Mouse (Mus musculus): ENCODE measurements around the gene B3galt6. TPM values are rescaled to one million over a fixed set of nuclear protein-coding genes. Genes with fewer than 3 reads are reported as not detected.
A peak's percentile ranks its signal among the peaks of the same experiment; 100 is the strongest.

B3galt6 gene
- polyA plus RNA-seq, 1 experiment from 2014 or later: 18.4 TPM

GRCm38 (mm10) chr4:155947094-155947493 is 45.4 kb downstream of the B3galt6 start:
- Histone ChIP-seq H3K27me3 (no peaks in the 10 kb centered on the region), H3K9me3 (no peaks in the 10 kb centered on the region), H3K4me1 (peaks cover 16% of the 10 kb centered on the region), H3K9ac (no peak overlapping the region), H3K36me3 (peaks cover 56% of the 10 kb centered on the region), H3K4me2 (no peak overlapping the region), H3K4me3 (no peak overlapping the region), H3K27ac (no peak overlapping the region)
- ATAC-seq (ENCODE audit: insufficient number of reproducible peaks, insufficient read depth, low FRiP score, low TSS enrichment, low read depth): no peak

- H3K27me3 ChIP-seq: no peaks in the 10 kb centered on the region
- no peaks in the 10 kb centered on the region for H3K9me3 ChIP-seq
- H3K9ac ChIP-seq: peak overlapping the region; percentile 95
- no peak for ATAC-seq (ENCODE audit: insufficient number of reproducible peaks, insufficient read depth, low FRiP score, low TSS enrichment, low read depth)
- peaks cover 16% of the 10 kb centered on the region for H3K4me1 ChIP-seq
- H3K27ac ChIP-seq: peak overlapping the region; percentile 75; the same call in 1 of the 2 replicates
- H3K4me3 ChIP-seq: peak overlapping the region; percentile 93
- H3K4me2 ChIP-seq: peak overlapping the region; percentile 94
- 1% methylated on average over 17 of the region's 17 CpGs for WGBS
- peaks cover 28% of the 10 kb centered on the region for H3K36me3 ChIP-seq
These were observed 48.2 kb downstream of the B3galt6 start for GRCm38 (mm10) chr4:155944271-155944670.

GRCm38 (mm10) chr4:155943534-155944249 is 48.8 kb downstream of the B3galt6 start, which contains the start of gene Ube2j2:
Gene Ube2j2 (plus strand): TSS chr4:155943831.
- WGBS: under 1% methylated on average over 85 of the region's 85 CpGs
- peak within 1 kb of the TSS; percentile 94 for H3K4me2 ChIP-seq
- H3K9me3 ChIP-seq: no peaks in the 10 kb centered on the region
- H3K4me1 ChIP-seq: peaks cover 16% of the 10 kb centered on the region
- peak within 1 kb of the TSS; percentile 93 for H3K4me3 ChIP-seq
- H3K27me3 ChIP-seq: no peaks in the 10 kb centered on the region
- peaks cover 22% of the 10 kb centered on the region for H3K36me3 ChIP-seq
- ATAC-seq (ENCODE audit: insufficient number of reproducible peaks, insufficient read depth, low FRiP score, low TSS enrichment, low read depth): peak; percentile 97
- H3K9ac ChIP-seq: peak within 1 kb of the TSS; percentile 95
- H3K27ac ChIP-seq: peak within 1 kb of the TSS; percentile 81

DNA sequence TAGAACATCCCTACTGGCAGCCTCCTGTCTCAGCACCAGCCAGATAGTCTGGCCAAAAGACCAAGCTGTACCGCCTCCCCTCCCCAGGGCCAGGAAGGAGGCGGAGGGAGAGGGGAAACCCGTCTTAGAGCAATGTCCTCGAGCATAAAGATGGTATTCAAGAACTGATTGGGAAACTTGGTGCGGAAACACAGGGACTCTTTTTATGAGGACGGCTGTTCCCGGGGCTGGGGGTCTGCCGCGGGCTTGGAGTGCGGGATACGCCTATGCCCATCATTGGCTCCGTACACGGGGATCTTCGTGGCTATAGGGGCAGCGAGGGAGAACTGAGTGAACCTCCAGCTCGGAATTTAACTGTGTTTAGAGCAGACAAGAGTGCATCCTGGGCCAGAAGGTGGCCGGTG is 49.4 kb downstream of the B3galt6 start:
- no peak for ATAC-seq (ENCODE audit: insufficient number of reproducible peaks, insufficient read depth, low FRiP score, low TSS enrichment, low read depth)
- Histone ChIP-seq H3K4me1 (peaks cover 16% of the 10 kb centered on the region), H3K36me3 (peaks cover 16% of the 10 kb centered on the region), H3K27ac (peak overlapping the region; percentile 81), H3K4me2 (peak overlapping the region; percentile 94), H3K4me3 (peak overlapping the region; percentile 93), H3K9me3 (no peaks in the 10 kb centered on the region), H3K9ac (peak overlapping the region; percentile 95), H3K27me3 (no peaks in the 10 kb centered on the region)
- under 1% methylated on average over 17 of the region's 17 CpGs for WGBS

Other genes starting within 250 kb of the B3galt6 start
- 93.8 and 94.9 TPM in 2 replicates for gene Atad3a, start 231.6 kb downstream of the B3galt6 start, polyA plus RNA-seq (2015; fragmentation: Nextera tagmentation; extraction: Ambion mirVana)
- 8.6 and 9.6 TPM in 2 replicates for gene Vwa1, start 218.0 kb downstream of the B3galt6 start, polyA plus RNA-seq (2015; fragmentation: Nextera tagmentation; extraction: Ambion mirVana)
- gene Tmem88b, start 206.8 kb downstream of the B3galt6 start, polyA plus RNA-seq (2015; fragmentation: Nextera tagmentation; extraction: Ambion mirVana): 0.67 and 0.74 TPM in 2 replicates
- 0.24 TPM in 1 of 2 replicates, not detected in the other for gene Ankrd65, start 202.2 kb downstream of the B3galt6 start, polyA plus RNA-seq (2015; fragmentation: Nextera tagmentation; extraction: Ambion mirVana)
- gene Mrpl20, start 189.8 kb downstream of the B3galt6 start, polyA plus RNA-seq (2015; fragmentation: Nextera tagmentation; extraction: Ambion mirVana): 195 and 229 TPM in 2 replicates
- 217 and 248 TPM in 2 replicates for gene Ccnl2, start 180.2 kb downstream of the B3galt6 start, polyA plus RNA-seq (2015; fragmentation: Nextera tagmentation; extraction: Ambion mirVana)
- gene Aurkaip1, start 161.4 kb downstream of the B3galt6 start, polyA plus RNA-seq (2015; fragmentation: Nextera tagmentation; extraction: Ambion mirVana): 131 and 150 TPM in 2 replicates
- 69.6 and 71.8 TPM in 2 replicates for gene Mxra8, start 153.0 kb downstream of the B3galt6 start, polyA plus RNA-seq (2015; fragmentation: Nextera tagmentation; extraction: Ambion mirVana)
- gene Dvl1, start 145.2 kb downstream of the B3galt6 start, polyA plus RNA-seq (2015; fragmentation: Nextera tagmentation; extraction: Ambion mirVana): 4.0 and 5.4 TPM in 2 replicates
- 0.55 and 0.62 TPM in 2 replicates for gene Tas1r3, start 129.3 kb downstream of the B3galt6 start, polyA plus RNA-seq (2015; fragmentation: Nextera tagmentation; extraction: Ambion mirVana)
- 15.6 and 16.4 TPM in 2 replicates for gene Cptp, start 123.2 kb downstream of the B3galt6 start, polyA plus RNA-seq (2015; fragmentation: Nextera tagmentation; extraction: Ambion mirVana)
- 70.9 and 81.0 TPM in 2 replicates for gene Ints11, start 123.1 kb downstream of the B3galt6 start, polyA plus RNA-seq (2015; fragmentation: Nextera tagmentation; extraction: Ambion mirVana)
- gene Pusl1, start 100.9 kb downstream of the B3galt6 start, polyA plus RNA-seq (2015; fragmentation: Nextera tagmentation; extraction: Ambion mirVana): 48.4 and 54.7 TPM in 2 replicates
- 21.1 and 21.6 TPM in 2 replicates for gene Acap3, start 100.8 kb downstream of the B3galt6 start, polyA plus RNA-seq (2015; fragmentation: Nextera tagmentation; extraction: Ambion mirVana)
- 113 and 120 TPM in 2 replicates for gene Ube2j2, start 48.8 kb downstream of the B3galt6 start, polyA plus RNA-seq (2015; fragmentation: Nextera tagmentation; extraction: Ambion mirVana)
- 39.5 and 43.6 TPM in 2 replicates for gene C1qtnf12, start 30.3 kb downstream of the B3galt6 start, polyA plus RNA-seq (2015; fragmentation: Nextera tagmentation; extraction: Ambion mirVana)
- gene Sdf4, start 223 bp upstream of the B3galt6 start, polyA plus RNA-seq (2015; fragmentation: Nextera tagmentation; extraction: Ambion mirVana): 154 and 156 TPM in 2 replicates
- gene Tnfrsf4, start 21.2 kb upstream of the B3galt6 start, polyA plus RNA-seq (2015; fragmentation: Nextera tagmentation; extraction: Ambion mirVana): 1.3 TPM in 1 of 2 replicates, not detected in the other
- gene Tnfrsf18, start 33.5 kb upstream of the B3galt6 start, polyA plus RNA-seq (2015; fragmentation: Nextera tagmentation; extraction: Ambion mirVana): 3.0 and 4.1 TPM in 2 replicates
- gene Ttll10, start 66.8 kb upstream of the B3galt6 start, polyA plus RNA-seq (2015; fragmentation: Nextera tagmentation; extraction: Ambion mirVana): 2.0 and 2.7 TPM in 2 replicates
- 40.3 and 43.8 TPM in 2 replicates for gene 9430015G10Rik, start 117.3 kb upstream of the B3galt6 start, polyA plus RNA-seq (2015; fragmentation: Nextera tagmentation; extraction: Ambion mirVana)
- 0.30 and 0.40 TPM in 2 replicates for gene Rnf223, start 137.9 kb upstream of the B3galt6 start, polyA plus RNA-seq (2015; fragmentation: Nextera tagmentation; extraction: Ambion mirVana)
- 83.7 and 92.1 TPM in 2 replicates for gene Agrn, start 204.8 kb upstream of the B3galt6 start, polyA plus RNA-seq (2015; fragmentation: Nextera tagmentation; extraction: Ambion mirVana)
- 1.6 and 2.1 TPM in 2 replicates for gene Isg15, start 208.2 kb upstream of the B3galt6 start, polyA plus RNA-seq (2015; fragmentation: Nextera tagmentation; extraction: Ambion mirVana)
- gene AW011738, start 210.7 kb upstream of the B3galt6 start, polyA plus RNA-seq (2015; fragmentation: Nextera tagmentation; extraction: Ambion mirVana): 2.3 and 2.9 TPM in 2 replicates
- gene Perm1, start 223.2 kb upstream of the B3galt6 start, polyA plus RNA-seq (2015; fragmentation: Nextera tagmentation; extraction: Ambion mirVana): 0.62 and 1.1 TPM in 2 replicates
- gene Plekhn1, start 242.2 kb upstream of the B3galt6 start, polyA plus RNA-seq (2015; fragmentation: Nextera tagmentation; extraction: Ambion mirVana): 29.9 and 30.7 TPM in 2 replicates
- 77.8 and 86.3 TPM in 2 replicates for gene Noc2l, start 243.4 kb upstream of the B3galt6 start, polyA plus RNA-seq (2015; fragmentation: Nextera tagmentation; extraction: Ambion mirVana)